Mouse (Mus musculus) G1E (cell line): ENCODE measurements around the gene Psmb7.

Source experiments
- CTCF ChIP-seq: IDR thresholded peaks from 2 replicates; pipeline ENCODE4 v1.5.1; 2012; ENCODE audit warnings: low read depth, low read length, inconsistent platforms, mixed read lengths
- GATA1 ChIP-seq: IDR thresholded peaks from 2 replicates; pipeline ENCODE4 v1.6.1; 2012; ENCODE audit warnings: borderline replicate concordance, low read length, inconsistent platforms, mixed read lengths
- GATA2 ChIP-seq: IDR thresholded peaks from 2 replicates; pipeline ENCODE4 v1.6.1; 2012; ENCODE audit warnings: low read depth, low read length, inconsistent platforms, borderline replicate concordance
- TAL1 ChIP-seq: conservative IDR thresholded peaks from 2 replicates; pipeline ENCODE4 v1.6.1; 2012; ENCODE audit warnings: low read depth, low read length, inconsistent platforms, mixed read lengths

- TF ChIP-seq GATA1 (no peak), CTCF (no peak), GATA2 (no peak), TAL1 (no peak)
Observed at GRCm38 (mm10) chr2:38691542-38691941, 47.7 kb upstream of the Psmb7 start.
